Mouse (Mus musculus) gastrocnemius, adult 2 months (tissue): ENCODE results near the gene Timeless. TPM values are rescaled to one million over a fixed set of nuclear protein-coding genes. Genes with fewer than 3 reads are reported as not detected.

Source experiments
- DNase-seq: peaks from one replicate; pipeline ENCODE4 v3.0.0; 2022
- H3K27ac ChIP-seq: fragments of 200-600 bp; 2 replicates; pipeline ENCODE4 v1.8.1; 2022; ENCODE audit warnings: mild to moderate bottlenecking
- H3K4me3 ChIP-seq: fragments of 200-600 bp; 2 replicates; pipeline ENCODE4 v1.8.1; 2022; ENCODE audit warnings: mild to moderate bottlenecking, moderate library complexity
- CTCF ChIP-seq: fragments of 200-600 bp; IDR thresholded peaks from 2 replicates; pipeline ENCODE4 v1.8.1; 2022; ENCODE audit warnings: antibody characterized with exemption, mild to moderate bottlenecking, moderate library complexity
- intact Hi-C: fragments of 180-260 bp; cut with DNase I; formaldehyde crosslinking; loops from one replicate; pipeline ENCODE4 v1.15.1; 2025
- total RNA-seq, 2 experiments: library from RNA; stranded (reverse); gene quantifications; 2 replicates each; pipeline ENCODE4 v1.2.3; 2021

Gene Timeless
- total RNA-seq, 2 experiments from 2014 or later, result 1.8 to 2.5 TPM

- no peak for TF ChIP-seq CTCF
- Histone ChIP-seq H3K4me3 (no peak overlapping the region), H3K27ac (no peak overlapping the region)
- intact Hi-C loops, result no loop called here
- no peak for DNase-seq
Measured at GRCm38 (mm10) chr10:128296370-128297090, 64.7 kb downstream of the Timeless start.

- intact Hi-C loops, result no loop called here
- no peak for TF ChIP-seq CTCF
- Histone ChIP-seq H3K27ac (no peak overlapping the region), H3K4me3 (no peak overlapping the region)
- DNase-seq, result no peak
Measured at GRCm38 (mm10) chr10:128297221-128297620, 65.4 kb downstream of the Timeless start.

GRCm38 (mm10) chr10:128297622-128298021 lies 65.8 kb downstream of the Timeless start:
- Histone ChIP-seq H3K27ac (no peak overlapping the region), H3K4me3 (no peak overlapping the region)
- intact Hi-C loops, result no loop called here
- no peak for DNase-seq
- no peak for TF ChIP-seq CTCF

- DNase-seq, result no peak
- H3K27ac ChIP-seq, result no peak overlapping the region
- TF ChIP-seq CTCF, result no peak
- H3K4me3 ChIP-seq, result no peak overlapping the region
- intact Hi-C loops, result no loop called here
Measured at GRCm38 (mm10) chr10:128298243-128298642, 66.4 kb downstream of the Timeless start.

GRCm38 (mm10) chr10:128298702-128299171 lies 66.9 kb downstream of the Timeless start, which contains the start of gene Il23a:
Gene Il23a (minus strand): TSS chr10:128298752.
- H3K4me3 ChIP-seq, result no peak within 1 kb of the TSS
- intact Hi-C loops, result no loop called here
- H3K27ac ChIP-seq, result no peak within 1 kb of the TSS
- TF ChIP-seq CTCF, result no peak
- no peak for DNase-seq

GRCm38 (mm10) chr10:128302357-128302756 lies 70.5 kb downstream of the Timeless start:
- Histone ChIP-seq H3K4me3 (peak overlapping the region; percentile 72), H3K27ac (peak overlapping the region; percentile 100)
- no peak for DNase-seq
- no peak for TF ChIP-seq CTCF
- intact Hi-C loops, result no loop called here

Other genes with a start within 250 kb of the Timeless start
- gene Hsd17b6, start 224.5 kb upstream of the Timeless start, total RNA-seq, result not detected
- gene Prim1, start 216.9 kb upstream of the Timeless start, total RNA-seq, result under 1 TPM; 0.61 to 0.95 TPM
- 100 to 1,000 TPM; 385 to 418 TPM for gene Naca, start 196.5 kb upstream of the Timeless start, total RNA-seq
- gene Ptges3, start 173.1 kb upstream of the Timeless start, total RNA-seq, result 10 to 100 TPM; 75.4 to 81.3 TPM
- gene Atp5b, start 148.8 kb upstream of the Timeless start, total RNA-seq, result 1,000 to 10,000 TPM; 3,225 to 4,497 TPM
- 10 to 100 TPM; 12.7 to 13.2 TPM for gene Baz2a, start 140.5 kb upstream of the Timeless start, total RNA-seq
- gene Rbms2, start 51.8 kb upstream of the Timeless start, total RNA-seq, result 10 to 100 TPM; 51.8 to 71.2 TPM
- gene Gls2, start 37.6 kb upstream of the Timeless start, total RNA-seq, result under 1 TPM; 0.59 to 0.67 TPM
- gene Spryd4, start 20.3 kb upstream of the Timeless start, total RNA-seq, result 10 to 100 TPM; 29.5 to 36.4 TPM
- gene Mip, start 6.2 kb upstream of the Timeless start, total RNA-seq, result not detected
- gene Apon, start 22.0 kb downstream of the Timeless start, total RNA-seq, result not detected
- gene Apof, start 36.6 kb downstream of the Timeless start, total RNA-seq, result not detected
- gene Stat2, start 38.5 kb downstream of the Timeless start, total RNA-seq, result 1 to 10 TPM; 3.2 to 4.5 TPM
- gene Il23a, start 66.7 kb downstream of the Timeless start, total RNA-seq, result not detected
- 1 to 10 TPM; 5.1 to 5.3 TPM for gene Pan2, start 71.3 kb downstream of the Timeless start, total RNA-seq
- 10 to 100 TPM; 35.1 to 52.1 TPM for gene Cnpy2, start 90.4 kb downstream of the Timeless start, total RNA-seq
- 100 to 1,000 TPM; 541 to 658 TPM for gene Cs, start 105.7 kb downstream of the Timeless start, total RNA-seq
- 100 to 1,000 TPM; 447 to 542 TPM for gene Coq10a, start 136.9 kb downstream of the Timeless start, total RNA-seq
- gene Ankrd52, start 145.1 kb downstream of the Timeless start, total RNA-seq, result 10 to 100 TPM; 46.7 to 58.9 TPM
- gene Slc39a5, start 169.2 kb downstream of the Timeless start, total RNA-seq, result not detected
- 10 to 100 TPM; 56.7 to 59.0 TPM for gene Nabp2, start 179.4 kb downstream of the Timeless start, total RNA-seq
- 10 to 100 TPM; 13.3 to 13.4 TPM for gene Rnf41, start 179.6 kb downstream of the Timeless start, total RNA-seq
- gene Smarcc2, start 227.2 kb downstream of the Timeless start, total RNA-seq, result 10 to 100 TPM; 46.5 to 53.2 TPM